Mouse (Mus musculus): ENCODE measurements around the gene Gm11172. TPM values are rescaled to one million over a fixed set of nuclear protein-coding genes. Genes with fewer than 3 reads are reported as not detected.
"Not testable (repeated sequence)": the region's sequence is repeated elsewhere in the genome, so short reads cannot be mapped to it uniquely, and the experiment has no call there.

Gm11172 gene
- polyA plus RNA-seq, 1 experiment, result not detected

DNA sequence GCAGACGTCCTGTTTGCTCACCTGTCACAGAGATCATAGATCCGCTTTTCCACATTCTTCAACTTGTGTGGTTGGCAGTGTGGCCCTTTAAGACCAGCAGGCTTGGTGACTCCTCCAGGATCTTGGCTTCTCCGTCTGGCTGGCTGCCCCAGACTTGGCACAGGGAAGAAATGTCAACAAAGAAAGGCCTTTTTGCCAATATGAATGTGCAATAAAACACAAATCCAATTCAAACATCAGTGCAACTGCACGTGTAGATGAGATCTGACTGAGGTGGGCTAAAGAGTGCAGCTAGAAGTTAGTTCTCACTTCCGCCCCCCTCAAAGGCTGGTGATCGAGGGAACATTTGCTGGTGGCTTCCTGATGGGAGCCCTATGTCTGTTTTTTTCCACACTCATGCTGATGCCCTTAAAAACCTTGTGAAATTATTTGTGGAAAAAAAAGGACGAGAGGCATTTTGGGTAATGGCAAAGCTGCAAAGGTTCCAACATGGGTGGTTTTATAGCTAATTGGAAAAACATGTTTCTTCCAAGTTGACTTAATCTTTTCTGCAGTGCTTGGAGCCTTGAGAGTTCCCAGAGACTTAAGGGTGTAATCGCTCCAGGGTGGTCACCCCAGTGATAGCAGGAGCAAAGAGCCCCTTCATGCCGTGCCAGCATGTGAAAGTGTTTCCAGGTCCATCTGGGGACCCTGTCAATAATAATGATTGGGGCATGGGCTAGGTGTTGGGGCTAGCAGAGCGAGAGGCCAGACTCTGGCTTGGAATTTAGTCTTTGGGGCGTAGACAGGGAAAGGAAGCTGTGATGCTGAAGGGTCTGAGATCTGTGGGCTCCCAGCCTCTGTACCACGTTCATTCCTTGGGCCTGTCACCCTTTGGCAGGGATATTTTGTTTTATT lies 37.5 kb downstream of the Gm11172 start:
- Histone ChIP-seq H3K4me1 (ENCODE audit: control insufficient read depth) (no peaks in the 10 kb centered on the region), H3K4me3 (replicated peaks) (no peak overlapping the region), H3K36me3 (ENCODE audit: control insufficient read depth) (peaks cover 2% of the 10 kb centered on the region; the same call in 1 of the 2 replicates), H3K9me3 (ENCODE audit: control insufficient read depth, low read length) (no peaks in the 10 kb centered on the region), H3K27me3 (ENCODE audit: control insufficient read depth) (no peaks in the 10 kb centered on the region)
- TF ChIP-seq GATA1 (IDR thresholded peaks at IDR 0.05; ENCODE audit: low read length), result no peak
- no peak for TF ChIP-seq TAL1 (IDR thresholded peaks at IDR 0.05; ENCODE audit: low read length)

- TF ChIP-seq TAL1 (IDR thresholded peaks at IDR 0.05; ENCODE audit: low read length), result no peak
- no peak for TF ChIP-seq GATA1 (IDR thresholded peaks at IDR 0.05; ENCODE audit: low read length)
- H3K27me3 ChIP-seq (ENCODE audit: control insufficient read depth), result no peaks in the 10 kb centered on the region
Measured at GRCm38 (mm10) chr16:10850905-10851304, 38.2 kb downstream of the Gm11172 start.

GRCm38 (mm10) chr16:10852216-10852615 lies 39.5 kb downstream of the Gm11172 start:
- not testable (repeated sequence) for H3K27me3 ChIP-seq (ENCODE audit: control insufficient read depth)

More at GRCm38 (mm10) chr16:10850905-10851304, 38.2 kb downstream of the Gm11172 start:
- H3K4me3 ChIP-seq (replicated peaks), result no peak overlapping the region
- H3K36me3 ChIP-seq (ENCODE audit: control insufficient read depth), result peaks cover 2% of the 10 kb centered on the region; the same call in 1 of the 2 replicates
- H3K4me1 ChIP-seq (ENCODE audit: control insufficient read depth), result no peaks in the 10 kb centered on the region
- no peaks in the 10 kb centered on the region for H3K9me3 ChIP-seq (ENCODE audit: control insufficient read depth, low read length)

DNA sequence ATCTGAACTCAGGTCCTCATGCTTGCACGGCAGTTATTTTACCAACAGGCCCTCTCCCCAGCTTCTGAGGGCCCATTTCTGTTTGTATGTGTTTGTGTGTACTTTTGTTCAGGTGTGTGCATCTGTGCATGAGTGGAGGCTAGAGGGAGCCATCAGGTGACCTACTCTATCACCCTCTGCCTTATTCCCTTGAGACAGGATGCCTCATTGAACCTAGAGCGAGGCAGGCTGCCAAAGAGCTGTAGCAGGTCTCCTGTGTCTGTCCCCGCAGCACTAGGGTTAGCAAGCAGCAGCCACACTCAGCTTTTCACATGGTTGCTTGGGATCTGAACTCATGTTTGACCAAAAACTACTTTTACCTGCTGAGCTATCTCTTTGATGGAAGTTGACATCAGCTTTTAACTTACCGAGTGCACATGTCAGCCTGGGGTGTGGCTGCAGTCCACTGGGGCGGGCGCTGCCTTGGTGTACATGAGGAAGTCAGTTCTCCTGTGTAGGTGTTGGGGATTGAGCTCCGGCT lies 47.1 kb downstream of the Gm11172 start:
- no peaks in the 10 kb centered on the region for H3K9me3 ChIP-seq (ENCODE audit: control insufficient read depth, low read length)
- TF ChIP-seq GATA1 (IDR thresholded peaks at IDR 0.05; ENCODE audit: low read length), result no peak
- no peak for TF ChIP-seq TAL1 (IDR thresholded peaks at IDR 0.05; ENCODE audit: low read length)
- no peaks in the 10 kb centered on the region for H3K27me3 ChIP-seq (ENCODE audit: control insufficient read depth)
- H3K36me3 ChIP-seq (ENCODE audit: control insufficient read depth), result no peaks in the 10 kb centered on the region
- H3K4me3 ChIP-seq (replicated peaks), result no peak overlapping the region
- H3K4me1 ChIP-seq (ENCODE audit: control insufficient read depth), result no peaks in the 10 kb centered on the region

More at GRCm38 (mm10) chr16:10852216-10852615, 39.5 kb downstream of the Gm11172 start:
- H3K4me3 ChIP-seq (replicated peaks); H3K4me1 ChIP-seq (ENCODE audit: control insufficient read depth); H3K9me3 ChIP-seq (ENCODE audit: control insufficient read depth, low read length); H3K36me3 ChIP-seq (ENCODE audit: control insufficient read depth): not testable (repeated sequence)

DNA sequence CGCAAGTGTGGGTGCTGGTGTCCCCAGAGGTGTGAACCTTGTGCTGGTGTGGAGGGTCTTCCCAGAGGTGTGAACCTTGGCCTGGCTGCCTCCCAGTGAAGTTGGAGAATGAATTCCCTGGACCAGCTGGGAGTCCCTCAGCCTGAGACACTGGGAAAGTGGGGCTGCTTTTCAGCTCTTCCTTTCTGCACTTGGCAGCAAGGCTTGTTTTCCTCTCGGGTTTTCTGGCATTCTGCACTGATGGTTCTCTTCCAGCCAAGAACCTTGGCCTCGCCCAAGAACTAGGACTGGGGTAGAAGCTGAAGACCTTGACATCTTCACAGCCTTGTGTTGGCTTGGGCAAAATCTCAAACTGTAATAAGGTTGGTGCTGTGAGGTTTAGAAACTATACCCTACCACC lies 48.7 kb downstream of the Gm11172 start:
- H3K9me3 ChIP-seq (ENCODE audit: control insufficient read depth, low read length), result no peaks in the 10 kb centered on the region
- H3K4me3 ChIP-seq (replicated peaks), result no peak overlapping the region
- no peaks in the 10 kb centered on the region for H3K4me1 ChIP-seq (ENCODE audit: control insufficient read depth)
- no peaks in the 10 kb centered on the region for H3K36me3 ChIP-seq (ENCODE audit: control insufficient read depth)
- no peaks in the 10 kb centered on the region for H3K27me3 ChIP-seq (ENCODE audit: control insufficient read depth)
- no peak for TF ChIP-seq GATA1 (IDR thresholded peaks at IDR 0.05; ENCODE audit: low read length)

Other genes with a start within 250 kb of the Gm11172 start
- 0.13 and 0.19 TPM in 2 replicates for gene Socs1, start 27.4 kb upstream of the Gm11172 start, polyA plus RNA-seq (2012)
- gene Tnp2, start 24.3 kb upstream of the Gm11172 start, polyA plus RNA-seq (2012), result not detected in 2 replicates
- not detected in 2 replicates for gene Prm3, start 22.0 kb upstream of the Gm11172 start, polyA plus RNA-seq (2012)
- gene Prm2, start 16.8 kb upstream of the Gm11172 start, polyA plus RNA-seq (2012), result not detected in 2 replicates
- not detected in 2 replicates for gene Prm1, start 7.1 kb upstream of the Gm11172 start, polyA plus RNA-seq (2012)
- gene Rmi2, start 22.1 kb downstream of the Gm11172 start, polyA plus RNA-seq (2012), result 0.57 and 0.65 TPM in 2 replicates
- 0.04 and 0.05 TPM in 2 replicates for gene Snn, start 248.0 kb downstream of the Gm11172 start, polyA plus RNA-seq (2012)